Mouse (Mus musculus) liver, embryonic 13.5 days (tissue): ENCODE measurements around the gene 0610040J01Rik. TPM values are rescaled to one million over a fixed set of nuclear protein-coding genes. Genes with fewer than 3 reads are reported as not detected.

Experiments
- ATAC-seq: fragments of 200-750 bp; cut with Nextera tagmentation; 2 replicates; pipeline ENCODE4 v1.8.0; 2017; ENCODE audit warnings: low read depth, mild to moderate bottlenecking, moderate number of reproducible peaks, moderate library complexity
- DNase-seq: peaks from one replicate; pipeline ENCODE4 v3.0.0; 2022
- H3K27ac ChIP-seq: fragments of 300-500 bp; sonication (generic); 2 replicates; pipeline ENCODE4 v1.5.1; 2015; ENCODE audit warnings: moderate library complexity, mild to moderate bottlenecking, inconsistent platforms
- H3K27me3 ChIP-seq: fragments of 300-500 bp; sonication (generic); 2 replicates; pipeline ENCODE4 v1.6.1; 2015; ENCODE audit warnings: mild to moderate bottlenecking, inconsistent platforms
- H3K36me3 ChIP-seq: fragments of 300-500 bp; sonication (generic); 2 replicates; pipeline ENCODE4 v1.6.1; 2015; ENCODE audit warnings: mild to moderate bottlenecking, inconsistent platforms
- H3K4me1 ChIP-seq: fragments of 300-500 bp; sonication (generic); replicated peaks from 2 replicates; pipeline ENCODE4 v1.6.1; 2015; ENCODE audit warnings: inconsistent platforms
- H3K4me2 ChIP-seq: fragments of 300-500 bp; sonication (generic); 2 replicates; pipeline ENCODE4 v1.6.1; 2015; ENCODE audit warnings: inconsistent platforms, mild to moderate bottlenecking, moderate library complexity
- H3K4me3 ChIP-seq: fragments of 300-500 bp; sonication (generic); replicated peaks from 2 replicates; pipeline ENCODE4 v1.5.1; 2015; ENCODE audit warnings: mild to moderate bottlenecking, inconsistent platforms
- H3K9ac ChIP-seq: fragments of 300-500 bp; sonication (generic); 2 replicates; pipeline ENCODE4 v1.6.1; 2015; ENCODE audit warnings: mild to moderate bottlenecking, inconsistent platforms
- H3K9me3 ChIP-seq: fragments of 300-500 bp; sonication (generic); replicated peaks from 2 replicates; pipeline ENCODE4 v1.6.1; 2016; ENCODE audit warnings: inconsistent platforms
- WGBS: fragments of 180-500 bp; shearing (Covaris S2); methylation state at CpG from one replicate; pipeline ENCODE4 v1.1.7; 2015; ENCODE audit not compliant: insufficient replicate concordance; 5-methylcytosine and 5-hydroxymethylcytosine counted together
- polyA plus RNA-seq: library from polyadenylated mRNA; unstranded; fragments of >200 nt; fragmentation: Nextera tagmentation; extraction: Ambion mirVana; gene quantifications from 2 replicates; pipeline ENCODE4 v1.2.1, GENCODE M21; 2015

The 0610040J01Rik gene
- polyA plus RNA-seq, 1 experiment from 2014 or later: 13.9 TPM

GRCm38 (mm10) chr5:63907513-63907912 is 95.3 kb downstream of the 0610040J01Rik start:
- Histone ChIP-seq H3K9ac (no peak overlapping the region), H3K27me3 (no peaks in the 10 kb centered on the region), H3K4me2 (no peak overlapping the region), H3K4me3 (no peak overlapping the region), H3K4me1 (no peaks in the 10 kb centered on the region), H3K36me3 (no peaks in the 10 kb centered on the region), H3K9me3 (no peaks in the 10 kb centered on the region), H3K27ac (no peak overlapping the region)
- DNase-seq: no peak
- WGBS: 37% methylated on average over 4 of the region's 4 CpGs
- ATAC-seq: no peak

GRCm38 (mm10) chr5:63910171-63910960 is 98.2 kb downstream of the 0610040J01Rik start:
- WGBS: 71% methylated on average over 10 of the region's 10 CpGs
- DNase-seq: no peak
- no peak for ATAC-seq
- Histone ChIP-seq H3K4me2 (no peak overlapping the region), H3K27ac (no peak overlapping the region), H3K9ac (no peak overlapping the region), H3K27me3 (no peaks in the 10 kb centered on the region), H3K9me3 (no peaks in the 10 kb centered on the region), H3K4me1 (no peaks in the 10 kb centered on the region), H3K36me3 (no peaks in the 10 kb centered on the region), H3K4me3 (no peak overlapping the region)

DNA sequence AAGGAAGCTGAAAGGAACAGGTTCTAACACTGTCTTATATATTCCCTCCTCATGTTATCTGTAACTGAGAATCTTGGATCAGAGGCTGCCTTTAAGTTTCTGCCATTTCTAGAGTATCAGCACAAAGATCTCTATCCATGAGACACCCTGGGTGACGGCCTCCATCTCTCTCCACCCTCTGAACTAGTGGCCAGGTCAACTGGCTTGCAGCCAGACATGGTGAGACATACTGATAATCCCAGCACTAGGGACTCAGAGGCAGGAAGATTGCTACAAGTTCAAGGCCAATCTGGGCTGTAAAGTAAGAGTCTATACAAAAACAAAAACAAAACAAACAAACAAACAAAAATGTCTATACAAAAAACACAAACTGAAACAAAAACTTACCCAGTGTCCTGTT is 102.7 kb downstream of the 0610040J01Rik start:
- no peaks in the 10 kb centered on the region for H3K4me1 ChIP-seq
- H3K9me3 ChIP-seq: no peaks in the 10 kb centered on the region
- H3K27me3 ChIP-seq: no peaks in the 10 kb centered on the region
- no peak overlapping the region for H3K27ac ChIP-seq
- no peaks in the 10 kb centered on the region for H3K36me3 ChIP-seq
- H3K9ac ChIP-seq: no peak overlapping the region
- ATAC-seq (no peak), DNase-seq (no peak)
- H3K4me2 ChIP-seq: no peak overlapping the region
- WGBS: 50% methylated on average over 1 of the region's 1 CpGs
- H3K4me3 ChIP-seq: no peak overlapping the region

GRCm38 (mm10) chr5:63916457-63917139 is 104.4 kb downstream of the 0610040J01Rik start:
- H3K36me3 ChIP-seq: no peaks in the 10 kb centered on the region
- H3K9ac ChIP-seq: no peak overlapping the region
- WGBS: 73% methylated on average over 10 of the region's 10 CpGs
- no peak overlapping the region for H3K4me3 ChIP-seq
- H3K27ac ChIP-seq: no peak overlapping the region
- no peaks in the 10 kb centered on the region for H3K9me3 ChIP-seq
- ATAC-seq (no peak), DNase-seq (no peak)
- no peaks in the 10 kb centered on the region for H3K27me3 ChIP-seq
- H3K4me1 ChIP-seq: no peaks in the 10 kb centered on the region
- no peak overlapping the region for H3K4me2 ChIP-seq

DNA sequence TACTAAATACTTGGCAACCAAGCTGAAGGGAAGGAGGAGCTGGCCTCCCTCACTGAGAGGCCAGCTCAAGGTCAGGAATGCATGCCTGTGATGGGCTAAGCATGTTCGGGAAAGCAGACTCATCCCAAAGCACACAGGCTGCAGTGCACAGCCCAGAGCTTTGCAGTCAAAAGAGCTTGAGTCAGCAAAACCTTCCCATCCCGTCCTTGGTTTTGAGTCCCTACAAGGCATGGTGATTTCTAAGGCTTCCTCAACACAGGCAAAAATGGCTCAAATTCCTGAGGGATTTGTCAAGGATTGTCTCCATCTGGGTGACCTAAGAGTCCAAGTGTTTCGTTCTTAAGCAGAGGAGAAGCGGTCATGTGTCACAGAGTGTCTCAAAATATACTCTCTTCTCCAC is 106.0 kb downstream of the 0610040J01Rik start:
- Histone ChIP-seq H3K9me3 (no peaks in the 10 kb centered on the region), H3K36me3 (no peaks in the 10 kb centered on the region), H3K4me2 (no peak overlapping the region), H3K27me3 (no peaks in the 10 kb centered on the region), H3K4me3 (no peak overlapping the region), H3K9ac (no peak overlapping the region), H3K27ac (no peak overlapping the region), H3K4me1 (no peaks in the 10 kb centered on the region)
- ATAC-seq: no peak
- DNase-seq: no peak
- WGBS: 63% methylated on average over 4 of the region's 4 CpGs

GRCm38 (mm10) chr5:63923305-63924025 is 111.3 kb downstream of the 0610040J01Rik start:
- H3K27ac ChIP-seq: no peak overlapping the region

GRCm38 (mm10) chr5:63925035-63925628 is 113.0 kb downstream of the 0610040J01Rik start:
- Histone ChIP-seq H3K27ac (no peak overlapping the region), H3K9me3 (no peaks in the 10 kb centered on the region), H3K4me3 (no peak overlapping the region), H3K4me2 (no peak overlapping the region), H3K36me3 (peaks cover 38% of the 10 kb centered on the region), H3K27me3 (no peaks in the 10 kb centered on the region), H3K9ac (no peak overlapping the region), H3K4me1 (no peaks in the 10 kb centered on the region)
- 39% methylated on average over 14 of the region's 14 CpGs for WGBS
- ATAC-seq (no peak), DNase-seq (no peak)

More at GRCm38 (mm10) chr5:63923305-63924025, 111.3 kb downstream of the 0610040J01Rik start:
- Histone ChIP-seq H3K9ac (no peak overlapping the region), H3K4me3 (no peak overlapping the region), H3K36me3 (peaks cover 28% of the 10 kb centered on the region), H3K27me3 (no peaks in the 10 kb centered on the region), H3K4me1 (no peaks in the 10 kb centered on the region), H3K9me3 (no peaks in the 10 kb centered on the region), H3K4me2 (no peak overlapping the region)
- 67% methylated on average over 13 of the region's 13 CpGs for WGBS
- DNase-seq (no peak), ATAC-seq (no peak)

GRCm38 (mm10) chr5:63930824-63931358 is 118.7 kb downstream of the 0610040J01Rik start:
- Histone ChIP-seq H3K27ac (no peak overlapping the region), H3K4me1 (peaks cover 13% of the 10 kb centered on the region), H3K9ac (no peak overlapping the region), H3K9me3 (no peaks in the 10 kb centered on the region), H3K4me2 (no peak overlapping the region), H3K27me3 (no peaks in the 10 kb centered on the region), H3K36me3 (peaks cover 27% of the 10 kb centered on the region), H3K4me3 (no peak overlapping the region)
- 56% methylated on average over 4 of the region's 4 CpGs for WGBS
- no peak for ATAC-seq
- DNase-seq: no peak

- no peak for ATAC-seq
- no peak overlapping the region for H3K9ac ChIP-seq
- H3K36me3 ChIP-seq: peaks cover 16% of the 10 kb centered on the region; the same call in 1 of the 2 replicates
- H3K4me3 ChIP-seq: no peak overlapping the region
- no peak overlapping the region for H3K4me2 ChIP-seq
- H3K4me1 ChIP-seq: peaks cover 17% of the 10 kb centered on the region
- 58% methylated on average over 10 of the region's 10 CpGs for WGBS
- DNase-seq: no peak
- H3K27ac ChIP-seq: no peak overlapping the region
- no peaks in the 10 kb centered on the region for H3K9me3 ChIP-seq
- no peaks in the 10 kb centered on the region for H3K27me3 ChIP-seq
These were observed 120.7 kb downstream of the 0610040J01Rik start for GRCm38 (mm10) chr5:63932829-63933228.

- ATAC-seq (no peak), DNase-seq (no peak)
- Histone ChIP-seq H3K9ac (no peak overlapping the region), H3K27ac (no peak overlapping the region), H3K4me1 (peaks cover 31% of the 10 kb centered on the region), H3K4me3 (no peak overlapping the region), H3K4me2 (no peak overlapping the region), H3K9me3 (no peaks in the 10 kb centered on the region), H3K36me3 (peaks cover 3% of the 10 kb centered on the region; the same call in 1 of the 2 replicates), H3K27me3 (no peaks in the 10 kb centered on the region)
- WGBS: 67% methylated on average over 6 of the region's 6 CpGs
These were observed 123.4 kb downstream of the 0610040J01Rik start for GRCm38 (mm10) chr5:63935581-63935980.

DNA sequence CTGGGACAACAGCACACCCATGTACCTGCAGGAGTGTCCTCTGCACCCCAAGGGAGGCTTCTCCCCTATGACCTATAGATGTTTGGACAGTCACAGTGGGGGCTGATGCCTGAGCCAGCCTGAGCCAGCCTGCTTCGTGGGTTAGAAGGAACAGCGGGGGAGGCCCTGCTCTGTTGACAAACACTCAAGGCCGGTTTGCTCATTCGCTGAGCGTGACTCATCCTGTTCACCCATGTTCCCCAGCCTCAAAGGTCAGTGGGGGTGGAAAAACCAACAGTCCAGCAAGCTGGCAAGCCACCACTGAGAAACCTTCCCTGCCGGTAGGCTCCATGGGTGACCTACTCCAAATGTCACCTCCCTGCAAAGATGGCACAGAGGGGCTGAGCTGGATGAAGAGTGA is 124.6 kb downstream of the 0610040J01Rik start:
- Histone ChIP-seq H3K27me3 (no peaks in the 10 kb centered on the region), H3K27ac (peak overlapping the region; percentile 55), H3K4me3 (no peak overlapping the region), H3K36me3 (peaks cover 3% of the 10 kb centered on the region; the same call in 1 of the 2 replicates), H3K4me2 (peak overlapping the region; percentile 19; the same call in 1 of the 2 replicates), H3K9me3 (no peaks in the 10 kb centered on the region), H3K4me1 (peaks cover 36% of the 10 kb centered on the region), H3K9ac (no peak overlapping the region)
- ATAC-seq (peak; percentile 90), DNase-seq (peak; percentile 3)
- 50% methylated on average over 6 of the region's 6 CpGs for WGBS
